Mouse (Mus musculus): ENCODE data around the gene Plin2.
"Not testable (repeated sequence)": the region's sequence is repeated elsewhere in the genome, so short reads cannot be mapped to it uniquely, and the experiment has no call there.

Gene Plin2

GRCm38 (mm10) chr4:86683746-86684145 lies 13.9 kb upstream of the Plin2 start:
- no peak for DNase-seq (ENCODE audit: low read depth, low spot score)

- no peak for DNase-seq (ENCODE audit: low read depth, low spot score)
Observed at GRCm38 (mm10) chr4:86683280-86683679, 13.4 kb upstream of the Plin2 start.

GRCm38 (mm10) chr4:86681846-86682245 lies 12.0 kb upstream of the Plin2 start:
- DNase-seq (ENCODE audit: low read depth, low spot score): no peak

- no peak for DNase-seq (ENCODE audit: low read depth, low spot score)
Observed at GRCm38 (mm10) chr4:86681421-86681820, 11.6 kb upstream of the Plin2 start.

DNA sequence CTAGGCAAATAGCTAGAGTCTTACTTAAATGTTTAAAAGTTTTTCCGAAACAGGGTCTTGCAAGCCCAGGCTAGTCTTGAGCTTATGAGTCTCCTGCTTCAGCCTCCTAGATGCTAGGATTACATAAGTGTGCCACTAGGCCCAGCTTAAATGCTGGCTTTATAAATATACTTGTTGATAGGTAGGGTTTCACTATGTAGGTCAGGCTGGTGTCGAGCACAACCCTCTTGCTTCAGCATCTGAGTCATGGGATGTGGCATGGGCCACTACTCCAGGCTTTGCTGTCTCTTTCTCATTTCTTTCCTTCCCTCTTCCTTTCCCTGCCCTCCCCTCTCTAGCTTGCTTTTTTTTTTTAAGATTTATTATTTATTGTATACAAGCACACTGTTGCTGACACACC lies 9.8 kb upstream of the Plin2 start:
- no peak for DNase-seq (ENCODE audit: low read depth, low spot score)

DNA sequence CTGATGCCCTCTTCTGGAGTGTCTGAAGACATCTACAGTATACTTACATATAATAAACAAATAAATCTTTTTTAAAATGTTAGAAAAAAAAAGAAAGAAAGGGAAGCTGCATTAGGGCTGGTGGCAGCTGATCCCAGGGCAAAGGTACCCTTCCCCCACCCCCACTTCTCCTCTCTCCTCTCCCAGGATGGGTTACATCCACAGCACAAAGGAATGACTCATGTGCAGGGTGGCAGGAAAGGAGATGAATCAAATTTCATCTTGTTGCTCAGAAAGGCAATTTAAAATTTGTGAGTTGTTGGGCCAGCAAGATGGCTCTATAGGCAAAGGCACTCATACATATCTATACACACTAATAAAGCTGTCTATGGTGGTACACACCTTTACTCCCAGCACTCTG lies 6.9 kb upstream of the Plin2 start:
- no peak for DNase-seq (ENCODE audit: low read depth, low spot score)

DNA sequence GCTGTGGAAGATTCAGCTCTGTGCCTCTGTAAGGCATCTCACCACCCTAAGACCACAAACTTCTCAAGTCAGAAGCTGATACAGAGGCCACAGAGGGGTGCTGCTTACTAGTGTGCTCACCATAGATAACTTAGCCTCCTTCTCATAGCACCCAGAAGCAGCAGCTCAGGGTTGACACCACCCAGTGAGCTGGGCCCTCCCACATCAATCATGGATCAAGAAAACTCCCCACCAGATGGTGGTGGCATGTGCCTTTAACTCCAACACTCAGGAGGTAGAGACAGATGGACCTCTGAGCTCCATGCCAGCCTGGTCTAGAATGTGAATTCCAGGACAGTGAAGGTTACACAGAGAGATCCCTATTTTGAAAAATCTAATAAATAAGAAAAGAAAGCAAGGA lies 4.9 kb upstream of the Plin2 start:
- DNase-seq (ENCODE audit: low read depth, low spot score): not testable (repeated sequence)

- DNase-seq (ENCODE audit: low read depth, low spot score): not testable (repeated sequence)
Observed at GRCm38 (mm10) chr4:86674150-86674549, 4.3 kb upstream of the Plin2 start.

DNA sequence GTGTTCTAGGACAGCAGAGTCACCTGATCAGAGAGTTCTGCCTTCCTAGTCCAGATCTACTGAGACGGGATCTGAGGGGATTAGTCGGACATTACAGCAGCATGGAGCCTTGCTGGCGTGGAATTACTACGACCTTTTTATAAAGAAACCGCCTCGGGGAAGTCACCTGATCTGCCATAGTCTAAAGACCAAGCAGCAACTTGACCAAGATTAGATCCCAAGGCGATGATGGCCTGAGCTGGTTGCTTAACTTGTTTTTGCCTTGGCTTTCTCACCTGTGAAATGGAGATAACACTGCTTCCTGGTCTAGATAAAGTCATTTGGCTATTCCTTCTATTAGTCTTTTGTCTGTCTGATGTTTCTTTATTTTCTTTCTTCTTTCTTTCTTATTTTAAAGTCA lies 2.6 kb upstream of the Plin2 start:
- no peak for DNase-seq (ENCODE audit: low read depth, low spot score)

DNA sequence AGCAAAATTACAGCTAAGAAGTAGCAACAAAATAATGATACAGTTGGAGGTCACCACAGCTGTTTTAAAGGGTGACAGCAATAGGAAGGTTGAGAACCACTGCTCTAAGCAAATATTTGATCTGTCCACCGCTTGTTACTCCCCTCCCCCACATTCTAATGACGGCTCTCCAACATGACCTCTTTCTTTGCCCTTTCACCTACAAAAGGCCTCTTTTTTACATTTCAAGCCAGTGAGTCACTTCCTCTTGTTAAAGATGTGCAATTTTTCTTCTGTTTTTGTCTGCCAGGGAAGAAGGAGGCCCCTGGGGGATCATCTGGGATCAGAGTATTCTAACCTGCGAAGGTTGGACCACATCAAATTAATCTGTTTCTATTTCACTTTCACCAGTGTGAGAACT lies 1.9 kb upstream of the Plin2 start:
- no peak for DNase-seq (ENCODE audit: low read depth, low spot score)

GRCm38 (mm10) chr4:86670582-86671306 lies 884 bp upstream of the Plin2 start:
- no peak for DNase-seq (ENCODE audit: low read depth, low spot score)

DNA sequence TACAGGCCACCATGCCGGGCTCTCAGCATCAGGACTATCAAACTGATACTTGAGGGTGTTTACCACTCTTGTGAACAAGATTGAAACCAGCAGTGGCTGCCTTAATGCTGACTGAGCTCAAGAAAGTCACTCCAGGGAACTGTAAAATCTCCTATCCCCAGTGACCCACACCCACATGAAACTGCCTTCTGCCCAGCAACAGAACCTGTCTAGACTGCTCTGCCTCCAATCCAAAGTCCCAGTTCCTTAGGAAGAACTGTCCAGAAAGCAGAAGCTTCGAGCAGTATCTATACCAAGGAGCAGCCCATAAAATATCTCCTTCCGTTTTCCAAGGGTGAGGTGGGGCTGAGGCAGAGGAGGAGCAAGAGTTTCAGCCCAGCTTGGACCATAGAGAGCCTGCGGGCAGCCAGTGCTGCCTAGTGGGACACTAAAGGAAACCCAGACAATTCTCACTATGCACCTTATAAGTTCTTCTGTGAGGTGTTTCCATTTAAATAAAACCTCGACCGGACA lies 563 bp downstream of the Plin2 start:
- DNase-seq (ENCODE audit: low read depth, low spot score): not testable (repeated sequence)

DNA sequence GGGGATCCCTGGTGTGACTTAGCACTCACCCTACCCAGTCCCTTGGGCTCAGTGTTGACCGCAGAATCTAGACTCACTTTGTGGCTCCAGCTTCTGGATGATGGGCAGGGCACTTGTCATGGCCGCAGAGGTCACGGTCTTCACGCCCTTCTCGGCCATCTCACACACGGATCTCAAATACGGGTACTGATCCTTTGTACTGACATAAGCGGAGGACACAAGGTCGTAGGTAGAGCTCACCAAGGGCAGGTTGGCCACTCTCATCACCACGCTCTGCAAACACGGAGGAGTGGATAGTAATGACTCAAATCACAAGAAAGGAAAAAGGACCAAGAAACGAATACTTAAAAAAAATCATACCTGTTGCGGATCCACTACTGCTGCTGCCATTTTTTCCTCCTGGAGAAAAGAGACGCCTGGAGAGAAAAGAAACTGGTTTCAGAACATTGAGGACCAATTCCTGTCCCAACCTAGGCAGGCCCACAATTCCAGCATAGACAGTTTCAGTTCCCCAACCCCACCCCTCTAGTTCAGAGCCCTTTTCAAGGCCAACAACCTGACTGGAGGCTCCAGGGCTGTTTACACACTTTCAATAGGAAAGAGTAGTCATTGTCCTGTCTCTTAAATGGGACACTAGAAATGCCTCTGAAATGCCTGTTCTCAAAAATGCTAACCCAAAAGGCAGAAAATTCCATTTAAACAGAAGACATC lies 1.4 kb downstream of the Plin2 start:
- DNase-seq (ENCODE audit: low read depth, low spot score): no peak

DNA sequence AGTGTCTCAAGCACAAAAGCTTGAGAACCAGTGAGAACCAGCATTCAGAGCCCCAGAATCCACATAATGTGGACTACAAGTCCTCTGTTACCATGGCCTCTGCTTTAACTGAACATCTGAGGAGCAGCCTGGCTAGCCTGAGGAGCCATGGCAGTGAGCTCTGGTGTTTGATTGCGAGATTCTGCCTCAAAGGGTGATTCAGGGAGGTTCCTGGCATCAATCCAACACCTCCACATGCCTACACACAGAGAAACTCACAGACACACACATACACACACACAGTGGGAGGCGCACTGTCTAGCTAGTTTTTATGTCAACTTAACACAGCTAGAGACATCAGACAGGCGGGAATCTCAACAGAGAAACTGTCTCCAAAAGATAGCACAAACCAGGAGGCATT lies 4.3 kb downstream of the Plin2 start:
- no peak for DNase-seq (ENCODE audit: low read depth, low spot score)

DNA sequence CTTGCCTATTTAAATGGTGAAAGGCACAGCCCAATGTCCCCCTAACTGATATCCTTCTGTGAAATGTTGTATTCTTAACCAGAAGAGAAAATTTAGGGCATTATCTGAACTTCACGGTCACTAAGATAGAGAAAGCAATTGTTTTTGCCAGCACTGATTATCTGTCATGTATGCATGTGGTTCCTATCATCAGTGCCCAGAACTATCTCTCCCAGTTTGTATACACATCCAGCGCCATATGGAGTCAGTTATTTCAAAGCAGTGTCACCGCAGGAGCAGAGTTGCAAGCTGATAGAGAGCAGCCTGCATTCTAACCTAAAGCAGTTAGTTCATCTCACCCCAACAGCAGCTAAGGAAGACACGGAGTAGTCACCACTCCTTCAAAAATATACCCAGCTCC lies 5.9 kb downstream of the Plin2 start:
- DNase-seq (ENCODE audit: low read depth, low spot score): no peak

DNA sequence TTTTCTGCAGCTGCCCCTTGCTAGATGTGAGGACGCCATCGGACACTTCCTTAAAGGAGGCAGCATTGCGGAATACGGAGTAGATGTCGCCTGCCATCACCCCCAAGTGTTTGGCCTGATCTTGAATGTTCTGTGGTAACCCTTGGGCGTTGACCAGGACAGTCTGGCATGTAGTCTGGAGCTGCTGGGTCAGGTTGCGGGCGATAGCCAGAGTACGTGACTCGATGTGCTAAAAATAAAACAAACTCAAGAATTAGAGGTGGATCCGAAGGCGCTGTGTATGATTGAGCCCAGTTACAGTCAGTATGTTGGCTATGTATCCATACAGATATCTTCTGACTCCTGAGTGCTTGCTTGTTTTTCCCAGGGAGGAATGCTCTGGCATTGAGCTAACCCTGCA lies 12.7 kb downstream of the Plin2 start:
- no peak for DNase-seq (ENCODE audit: low read depth, low spot score)

GRCm38 (mm10) chr4:86656410-86656809 lies 13.4 kb downstream of the Plin2 start:
- DNase-seq (ENCODE audit: low read depth, low spot score): not testable (repeated sequence)

GRCm38 (mm10) chr4:86651686-86652384 lies 18.0 kb downstream of the Plin2 start:
- peak; percentile 13 for DNase-seq (ENCODE audit: low read depth, low spot score)

DNA sequence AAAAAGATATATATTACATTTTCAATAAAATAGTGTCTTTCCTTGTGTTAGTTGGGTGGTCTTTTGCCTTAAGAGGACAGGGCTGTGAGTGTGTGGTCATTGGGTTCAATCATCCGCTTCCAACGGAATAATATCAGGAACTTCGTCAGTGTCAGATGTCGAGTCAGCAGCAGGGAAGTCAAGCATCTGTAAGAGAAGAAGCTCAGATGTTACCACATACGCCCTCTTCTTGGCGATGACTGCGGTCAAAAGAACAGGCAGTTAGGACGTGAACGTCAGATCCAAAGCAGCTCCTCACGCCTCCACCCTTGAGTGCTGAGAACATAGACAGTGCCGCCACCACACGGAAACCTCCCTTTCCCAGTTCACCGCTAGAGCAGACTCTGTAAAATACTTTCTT lies 21.5 kb downstream of the Plin2 start:
- DNase-seq (ENCODE audit: low read depth, low spot score): not testable (repeated sequence)

DNA sequence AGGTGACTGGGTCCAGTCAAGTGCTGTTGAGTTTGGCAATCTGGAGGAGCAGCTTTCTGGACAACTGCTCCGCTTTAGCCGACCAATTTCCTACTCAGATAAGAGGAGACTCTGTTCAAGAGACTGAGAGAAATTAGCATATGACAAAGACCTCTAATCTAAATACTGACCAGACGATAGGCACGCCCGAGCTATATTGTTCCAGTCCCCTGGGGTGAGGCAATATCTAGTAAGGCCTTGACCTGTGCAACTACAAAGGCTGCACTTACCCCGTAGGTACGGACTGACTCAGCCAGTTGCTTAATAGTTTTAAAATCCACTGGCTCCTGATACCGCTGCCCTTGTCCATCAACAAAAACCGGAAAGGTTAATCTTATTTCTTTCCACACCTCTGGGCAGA lies 32.3 kb downstream of the Plin2 start:
- DNase-seq (ENCODE audit: low read depth, low spot score): not testable (repeated sequence)

DNA sequence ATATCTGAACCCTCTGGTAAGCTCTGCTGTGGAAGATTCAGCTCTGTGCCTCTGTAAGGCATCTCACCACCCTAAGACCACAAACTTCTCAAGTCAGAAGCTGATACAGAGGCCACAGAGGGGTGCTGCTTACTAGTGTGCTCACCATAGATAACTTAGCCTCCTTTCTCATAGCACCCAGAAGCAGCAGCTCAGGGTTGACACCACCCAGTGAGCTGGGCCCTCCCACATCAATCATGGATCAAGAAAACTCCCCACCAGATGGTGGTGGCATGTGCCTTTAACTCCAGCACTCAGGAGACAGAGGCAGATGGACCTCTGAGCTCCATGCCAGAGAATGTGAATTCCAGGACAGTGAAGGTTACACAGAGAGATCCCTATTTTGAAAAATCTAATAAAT lies 35.0 kb downstream of the Plin2 start:
- DNase-seq (ENCODE audit: low read depth, low spot score): not testable (repeated sequence)

- DNase-seq (ENCODE audit: low read depth, low spot score): not testable (repeated sequence)
Observed at GRCm38 (mm10) chr4:86634312-86634711, 35.5 kb downstream of the Plin2 start.

All from retina, adult 2 months (tissue).